Mouse (Mus musculus) gastrocnemius, adult 18-20 months (tissue): ENCODE data around the gene Gnpat. TPM values are rescaled to one million over a fixed set of nuclear protein-coding genes. Genes with fewer than 3 reads are reported as not detected.
"Not testable (repeated sequence)": the region's sequence is repeated elsewhere in the genome, so short reads cannot be mapped to it uniquely, and the experiment has no call there.

Source experiments
- DNase-seq: peaks from one replicate; pipeline ENCODE4 v3.0.0; 2021; ENCODE audit warnings: low spot score
- total RNA-seq, 2 experiments: library from RNA; stranded (reverse); gene quantifications; 2 replicates each; pipeline ENCODE4 v1.2.3; 2021

Gene Gnpat
- total RNA-seq, 2 experiments from 2014 or later: 138 to 151 TPM

DNA sequence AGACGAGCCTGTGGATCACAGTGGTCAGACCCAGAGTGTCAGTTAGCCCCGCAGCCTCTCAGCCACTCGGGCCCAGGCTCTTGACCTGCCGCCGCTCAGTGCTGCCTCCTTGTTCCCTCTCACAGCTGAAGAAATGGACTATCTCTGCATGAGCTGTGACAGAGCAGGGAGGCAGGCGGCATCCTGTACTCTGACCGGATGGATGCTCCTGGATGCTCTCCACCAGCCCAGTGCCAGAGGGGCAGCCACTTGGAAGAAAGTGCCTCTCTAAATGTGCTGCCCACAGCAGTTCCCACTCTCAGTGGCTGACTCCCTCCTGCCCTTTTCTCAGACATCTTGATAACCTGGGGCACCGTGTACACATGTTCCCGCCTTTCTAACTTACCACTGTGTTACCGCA is 21.1 kb upstream of the Gnpat start:
- no peak for DNase-seq

DNA sequence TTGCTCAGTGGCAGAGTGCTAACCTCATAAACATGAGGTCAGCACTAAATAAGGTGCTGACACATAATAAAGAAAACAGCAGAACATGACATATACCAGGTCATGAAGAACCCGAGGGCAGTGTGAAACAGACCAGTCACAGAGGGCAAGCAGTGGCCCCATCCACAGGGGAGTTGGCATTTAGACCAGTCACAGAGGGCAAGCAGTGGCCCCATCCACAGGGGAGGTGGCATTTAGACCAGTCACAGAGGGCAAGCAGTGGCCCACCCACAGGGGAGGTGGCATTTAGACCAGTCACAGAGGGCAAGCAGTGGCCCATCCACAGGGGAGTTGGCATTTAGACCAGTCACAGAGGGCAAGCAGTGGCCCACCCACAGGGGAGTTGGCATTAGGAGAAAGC is 19.9 kb upstream of the Gnpat start:
- not testable (repeated sequence) for DNase-seq

DNA sequence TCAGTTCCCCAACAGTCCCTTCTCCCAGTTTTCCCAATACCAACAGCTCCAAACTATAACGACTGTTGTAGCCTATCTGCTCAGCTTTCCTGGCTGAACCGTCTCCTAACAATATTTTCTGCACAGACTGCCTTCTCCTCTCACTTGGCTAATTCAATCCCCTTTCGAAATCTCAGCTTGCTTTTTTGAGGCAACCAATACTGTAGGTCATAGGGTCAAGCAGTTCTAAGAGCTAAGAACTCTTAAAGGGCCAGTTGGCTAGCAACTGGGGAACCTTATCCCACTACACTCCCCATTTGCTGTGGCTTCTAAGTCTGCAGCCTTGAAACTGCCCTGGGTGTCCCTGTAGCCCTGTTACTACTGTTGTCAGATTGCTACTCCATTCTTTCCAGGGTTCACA is 17.7 kb upstream of the Gnpat start:
- DNase-seq: peak; percentile 53

DNA sequence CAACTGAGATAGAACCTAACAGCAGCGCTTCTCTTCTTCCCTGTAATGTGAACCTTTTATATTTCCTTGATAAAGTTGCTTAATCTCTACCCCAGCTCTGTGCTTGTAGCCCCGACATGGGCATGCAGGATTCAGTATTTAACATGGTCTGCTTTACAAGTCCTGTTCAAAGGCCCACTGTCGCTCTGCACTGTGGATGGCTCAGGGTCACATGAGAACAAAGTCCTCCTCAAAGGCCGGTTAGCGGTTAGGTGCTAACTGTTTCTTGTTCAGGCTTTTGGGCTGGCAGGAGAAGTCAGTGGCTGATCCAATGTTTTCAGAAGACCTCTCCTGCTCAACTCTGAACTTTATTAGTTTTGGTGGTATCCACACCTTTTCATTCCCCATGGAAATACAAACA is 17.3 kb upstream of the Gnpat start:
- no peak for DNase-seq

DNA sequence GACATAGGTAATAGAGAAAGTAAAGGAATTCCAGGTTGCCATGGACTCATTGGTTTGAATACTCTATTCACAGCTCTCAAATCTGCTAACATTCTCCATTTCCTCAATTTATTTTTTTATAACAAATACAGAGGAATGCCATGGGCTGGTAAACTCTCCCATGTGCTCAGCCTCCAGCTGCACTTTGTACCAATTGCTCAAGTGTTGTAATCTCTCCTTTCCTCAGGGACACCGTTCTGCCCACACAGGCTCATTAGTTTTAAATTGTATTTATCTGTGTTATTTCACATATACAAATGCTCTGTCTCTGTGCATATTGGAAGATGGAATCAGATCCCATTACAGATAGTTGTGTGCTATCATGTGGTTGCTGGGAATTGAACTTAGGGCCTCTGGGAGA is 9.3 kb upstream of the Gnpat start:
- no peak for DNase-seq

DNA sequence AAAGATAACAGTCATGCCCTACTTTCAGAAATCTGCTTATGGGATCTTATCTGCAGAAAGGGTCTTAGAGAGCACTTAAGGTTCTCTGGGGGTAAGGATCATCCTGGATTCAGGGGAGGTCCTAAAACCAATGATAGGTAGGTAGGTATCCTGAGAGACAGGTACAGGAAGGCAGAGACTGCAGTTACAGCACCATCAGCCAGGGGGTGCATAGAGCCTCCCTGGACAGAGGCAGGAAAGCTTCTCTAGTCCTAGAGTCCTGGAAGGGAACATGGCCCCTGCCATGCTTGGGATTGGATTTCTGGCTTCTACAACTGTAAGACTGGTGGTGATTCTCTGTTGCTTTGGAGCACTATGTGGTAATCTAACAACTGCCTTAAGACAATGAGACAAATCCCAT is 3.4 kb upstream of the Gnpat start:
- peak; percentile 51 for DNase-seq

DNA sequence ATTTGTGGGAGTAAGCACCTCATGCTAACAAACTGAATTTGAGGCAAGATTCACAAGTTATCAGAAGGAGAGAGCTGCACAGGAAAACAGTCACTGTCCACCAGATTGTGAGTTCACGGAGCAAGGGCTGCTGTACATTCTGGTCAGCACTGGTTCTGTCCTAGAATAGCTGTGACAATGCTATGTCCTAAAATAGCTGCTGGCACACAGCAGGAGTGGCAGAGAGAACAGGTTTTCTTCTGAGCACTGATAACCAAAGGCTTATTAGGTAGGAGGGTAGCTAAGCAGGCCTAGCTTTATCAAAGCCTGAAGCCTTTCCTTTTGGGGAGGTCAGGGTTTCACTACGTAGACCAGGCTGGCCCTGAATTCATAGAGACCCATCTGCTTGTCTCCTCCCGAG is 2.6 kb upstream of the Gnpat start:
- peak; percentile 45 for DNase-seq

DNA sequence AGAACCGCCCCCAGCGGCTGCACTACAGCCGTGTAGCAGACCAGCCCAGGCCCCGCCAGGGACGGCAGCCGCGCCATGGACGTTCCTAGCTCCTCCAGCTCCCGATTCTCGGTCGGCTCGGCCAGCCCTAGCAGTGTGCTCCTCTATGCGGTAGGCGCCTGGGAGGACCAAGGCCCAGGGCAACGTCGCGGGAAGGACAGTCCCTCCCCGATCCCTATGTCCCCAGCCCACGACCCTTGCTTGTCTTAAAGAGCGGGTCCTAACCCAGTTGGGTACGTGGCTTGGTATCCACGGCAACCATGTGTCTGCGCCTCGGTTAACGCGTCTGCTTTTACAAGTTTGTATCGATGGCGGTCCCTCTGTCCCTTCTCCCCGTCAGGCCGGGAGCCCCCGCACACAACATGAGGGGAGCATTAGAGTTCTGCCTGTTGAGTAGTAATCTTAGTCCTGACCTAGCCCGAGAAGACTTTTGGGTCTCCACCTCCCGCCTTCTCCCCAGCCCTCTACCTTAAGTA is 387 bp downstream of the Gnpat start:
- DNase-seq: no peak

DNA sequence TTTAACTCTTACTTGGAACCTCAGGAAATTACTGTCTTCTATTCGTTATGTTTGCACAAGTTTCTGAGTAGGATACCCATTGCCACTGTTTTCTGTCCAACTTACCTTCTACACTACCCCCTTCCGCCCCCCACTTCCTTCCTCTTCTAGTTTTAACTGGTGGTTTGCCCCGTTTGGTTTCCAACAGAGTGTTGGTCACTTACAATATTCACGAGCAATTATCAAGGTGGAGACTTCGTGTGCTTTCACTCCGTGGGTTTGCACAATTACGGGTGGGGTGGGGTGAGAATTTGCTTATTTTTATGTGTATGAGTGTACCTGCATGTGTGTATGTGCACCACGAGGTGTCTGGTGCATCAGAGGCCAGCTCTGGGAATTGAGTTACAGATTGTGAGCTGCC is 896 bp downstream of the Gnpat start:
- DNase-seq: no peak

DNA sequence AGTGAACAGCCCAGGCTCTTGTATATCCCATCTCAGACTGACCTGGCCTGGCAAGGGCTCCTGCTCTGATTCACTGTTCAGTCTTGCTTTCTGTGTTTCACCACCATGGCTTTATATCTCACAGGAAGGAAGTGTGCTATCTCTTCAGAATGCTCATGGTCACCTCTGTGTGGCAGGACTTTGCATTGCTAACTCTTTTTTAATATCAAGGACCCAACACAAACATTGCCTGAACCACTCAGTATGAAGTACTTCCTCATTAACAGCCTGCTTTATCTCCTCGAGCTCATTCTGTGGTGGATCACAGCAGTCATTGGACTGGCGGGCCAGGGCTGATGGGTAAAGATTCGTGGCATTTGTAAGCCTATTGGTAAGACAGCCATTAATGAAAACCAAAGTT is 3.8 kb downstream of the Gnpat start:
- no peak for DNase-seq

DNA sequence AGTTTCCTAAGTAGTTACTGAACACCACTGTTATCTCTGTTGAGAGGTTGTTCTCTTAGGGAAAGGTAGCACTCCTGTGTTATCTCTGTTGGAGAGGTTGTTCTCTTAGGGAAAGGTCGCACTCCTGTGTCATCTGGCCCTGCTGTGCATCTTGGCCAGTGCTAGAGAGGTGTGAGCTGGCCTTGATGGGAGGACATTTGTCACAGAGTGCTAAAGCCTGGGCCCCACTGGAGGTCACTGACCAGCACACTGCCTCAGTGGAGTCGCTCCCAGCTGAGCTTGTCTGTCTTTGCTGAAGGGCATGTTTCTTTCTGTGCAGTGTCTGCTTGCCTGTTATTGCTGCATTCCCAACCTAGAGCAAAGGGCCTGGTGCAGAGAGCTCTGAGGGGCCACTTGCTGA is 4.3 kb downstream of the Gnpat start:
- DNase-seq: no peak

DNA sequence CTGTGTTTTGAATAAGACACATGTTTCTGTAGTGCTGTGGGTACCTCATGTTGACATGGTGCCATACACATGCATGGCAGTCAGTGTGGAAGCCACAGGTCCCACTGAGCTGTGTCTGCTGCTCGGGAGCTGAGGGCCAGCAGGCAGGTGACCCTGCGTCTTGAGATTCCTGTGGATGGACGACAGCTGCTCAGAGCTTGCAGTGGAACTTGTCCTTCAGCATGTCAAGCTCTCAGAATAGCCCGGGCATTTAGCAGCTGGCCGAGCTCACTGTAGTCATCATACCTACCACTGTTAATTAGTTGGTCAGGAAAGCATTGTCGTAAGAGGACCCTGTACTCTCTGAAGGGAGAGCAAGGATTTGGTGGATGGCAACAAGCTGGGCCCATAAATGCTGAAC is 6.9 kb downstream of the Gnpat start:
- DNase-seq: peak; percentile 60

DNA sequence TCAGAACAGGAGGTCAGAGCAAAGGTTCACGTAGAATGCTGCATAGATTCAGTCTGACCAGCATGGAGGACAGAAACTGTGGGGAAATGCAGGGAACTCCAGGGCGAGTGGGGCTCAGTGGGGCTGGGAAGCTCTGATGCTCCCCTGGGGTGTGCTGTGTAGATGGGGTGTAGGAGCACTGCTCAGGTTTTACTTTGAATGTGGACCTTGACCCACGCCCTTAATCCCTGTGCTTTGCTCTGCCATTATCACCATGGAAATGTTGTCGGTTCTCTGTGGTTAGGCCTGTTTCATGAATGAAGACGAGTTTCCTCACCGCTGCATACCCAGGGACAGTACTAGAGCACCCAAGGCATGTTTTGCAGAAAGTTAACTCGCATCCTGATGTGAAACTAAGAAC is 8.6 kb downstream of the Gnpat start:
- DNase-seq: no peak

DNA sequence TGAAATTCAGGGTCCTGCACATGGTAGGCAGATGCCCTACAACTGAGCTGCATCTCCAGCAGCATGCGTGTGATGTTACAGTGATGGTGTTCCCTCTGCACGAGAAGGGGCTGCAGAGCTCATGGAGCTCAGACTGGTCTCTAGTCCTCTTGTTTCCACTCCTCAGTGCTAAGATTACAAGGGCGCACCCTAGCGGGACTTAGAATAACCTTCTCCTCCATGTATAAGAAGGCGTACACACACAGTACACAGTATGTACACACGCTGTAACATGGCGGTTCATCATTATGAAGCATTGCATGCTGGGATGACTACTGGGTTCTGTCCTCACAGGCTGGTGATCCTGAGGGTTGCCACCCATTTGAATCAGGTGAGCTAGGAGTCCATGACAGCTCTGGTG is 9.2 kb downstream of the Gnpat start:
- DNase-seq: no peak

DNA sequence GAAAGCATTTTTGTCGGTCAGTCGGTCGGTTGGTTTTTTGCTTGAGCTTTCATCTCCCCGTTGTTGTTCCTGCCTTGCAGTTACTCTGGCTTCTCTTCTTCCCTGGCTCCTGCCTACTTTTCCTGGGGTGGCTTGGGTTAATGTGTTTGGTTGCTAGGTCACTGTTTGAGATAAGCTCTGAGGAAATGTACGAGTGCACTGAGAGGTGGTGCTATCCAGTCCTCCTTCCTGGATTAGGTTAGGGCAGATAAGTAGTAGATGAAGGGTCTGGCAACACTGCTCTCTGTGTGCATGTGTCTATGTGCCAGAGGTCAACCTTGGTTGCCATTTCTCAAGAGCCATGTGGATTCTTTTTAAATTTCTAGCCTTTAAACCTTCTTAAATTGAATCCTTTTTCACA is 9.9 kb downstream of the Gnpat start:
- no peak for DNase-seq

DNA sequence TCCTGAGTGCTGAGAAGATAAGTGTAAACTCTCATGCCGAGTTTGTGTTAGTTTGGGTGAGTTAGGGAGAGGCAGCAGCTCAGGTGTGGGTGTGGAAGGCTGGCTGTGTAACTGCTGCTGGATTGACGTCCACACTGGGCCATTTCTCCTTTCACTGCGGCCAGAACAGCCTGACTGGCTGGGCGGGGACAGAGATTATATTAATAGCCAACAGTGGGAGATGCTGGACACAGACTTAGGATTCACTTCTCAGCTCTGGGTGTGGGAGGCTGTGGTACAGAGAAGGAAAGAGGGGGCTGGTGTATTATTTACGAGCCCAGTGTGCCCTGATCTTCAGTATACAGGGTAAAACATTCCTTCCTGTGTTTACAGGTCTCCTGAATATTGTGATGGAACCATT is 15.3 kb downstream of the Gnpat start:
- DNase-seq: no peak

DNA sequence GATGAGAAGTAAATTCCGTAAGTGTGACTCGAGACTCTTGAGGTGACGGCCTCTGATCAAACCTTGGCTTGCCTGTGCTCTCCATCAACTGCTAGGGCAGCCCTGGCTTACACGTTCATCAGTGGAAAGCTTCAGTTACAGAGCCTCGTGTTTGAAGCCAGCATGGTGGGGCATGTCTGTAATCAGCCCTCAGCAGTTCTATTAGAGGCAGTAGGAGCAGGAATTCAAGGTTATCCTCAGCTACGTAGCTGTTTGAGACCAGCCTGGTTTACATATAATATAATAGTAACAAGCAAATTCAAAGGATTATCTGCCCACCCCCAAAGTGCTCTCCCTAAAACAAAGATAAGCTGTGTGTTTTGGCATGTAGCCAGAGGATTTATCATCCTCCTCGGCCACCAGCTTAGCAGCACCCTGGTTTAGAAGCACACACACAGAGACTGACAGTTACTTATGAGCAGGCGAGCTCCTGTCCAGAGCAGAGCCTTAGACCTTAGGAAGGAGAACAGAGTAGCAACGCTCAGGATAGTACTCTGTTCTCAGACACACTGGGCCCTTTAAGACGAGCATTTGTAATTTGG is 16.2 kb downstream of the Gnpat start:
- DNase-seq: no peak

DNA sequence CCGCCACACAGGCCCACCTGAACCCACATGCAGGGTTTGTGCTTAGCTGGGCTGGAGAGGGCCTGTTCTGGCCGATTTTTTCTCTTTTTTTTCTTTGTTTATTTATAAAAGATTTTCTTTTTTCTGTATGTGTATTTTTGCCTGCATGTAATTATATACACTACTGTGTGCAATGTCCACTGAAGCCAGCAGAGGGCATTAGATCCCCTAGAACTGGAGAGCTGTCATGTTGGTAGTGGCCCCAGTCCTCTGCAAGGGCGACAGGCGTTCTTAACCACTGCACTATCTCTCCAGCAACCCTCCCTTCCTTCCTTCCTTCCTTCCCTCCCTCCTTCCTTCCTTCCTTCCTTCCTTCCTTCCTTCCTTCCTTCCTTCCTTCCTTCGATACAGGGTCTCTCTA is 25.6 kb downstream of the Gnpat start:
- DNase-seq: no peak

DNA sequence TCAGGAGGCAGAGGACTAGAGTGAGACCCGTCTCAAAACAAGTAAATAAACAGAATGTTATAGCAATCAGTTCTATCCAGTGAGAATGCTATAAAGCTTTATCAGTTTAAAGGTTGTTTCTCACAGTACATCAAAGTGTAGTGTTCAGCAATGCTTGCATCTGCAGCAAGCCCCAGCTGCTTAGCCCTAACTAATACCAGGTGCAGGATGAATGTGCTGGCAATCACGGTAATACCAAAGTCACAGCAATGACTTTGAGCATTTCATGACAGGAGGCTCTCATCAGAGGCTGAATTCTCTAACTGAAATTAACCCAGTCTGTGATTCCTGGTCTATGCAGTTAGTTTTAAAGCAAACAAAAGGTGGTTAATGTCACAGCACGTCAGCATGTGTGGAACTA is 29.8 kb downstream of the Gnpat start:
- no peak for DNase-seq

DNA sequence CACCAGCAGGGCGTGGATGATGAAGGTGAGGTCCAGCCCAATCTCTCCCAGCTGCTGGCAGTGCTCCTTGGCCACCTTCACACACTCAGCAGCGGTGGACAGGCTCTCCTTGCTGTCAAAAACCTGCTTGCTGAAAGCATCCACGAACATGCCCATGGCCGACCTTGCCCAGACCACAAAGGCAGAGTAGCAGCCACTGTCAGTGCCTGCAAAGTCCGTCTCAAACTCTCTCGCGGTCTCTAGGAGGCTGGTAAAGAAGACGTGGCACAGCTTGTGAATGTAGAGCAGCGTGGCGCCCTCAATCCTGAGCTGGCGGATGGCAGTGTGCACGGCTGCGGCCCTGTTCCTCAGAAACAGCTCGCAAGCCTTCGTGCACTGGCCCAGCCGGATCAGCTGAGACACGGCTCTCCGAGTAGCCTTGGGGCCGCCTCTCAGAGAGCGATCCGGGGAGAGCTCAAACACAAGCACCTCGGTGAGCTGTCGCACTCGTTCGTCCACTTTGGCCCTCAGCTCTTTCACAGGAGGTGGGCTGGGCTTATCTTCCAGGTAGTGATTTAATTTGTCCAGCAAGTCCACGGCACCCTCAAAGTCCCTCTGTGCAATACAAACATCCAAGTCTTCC is 33.3 kb downstream of the Gnpat start:
- no peak for DNase-seq

DNA sequence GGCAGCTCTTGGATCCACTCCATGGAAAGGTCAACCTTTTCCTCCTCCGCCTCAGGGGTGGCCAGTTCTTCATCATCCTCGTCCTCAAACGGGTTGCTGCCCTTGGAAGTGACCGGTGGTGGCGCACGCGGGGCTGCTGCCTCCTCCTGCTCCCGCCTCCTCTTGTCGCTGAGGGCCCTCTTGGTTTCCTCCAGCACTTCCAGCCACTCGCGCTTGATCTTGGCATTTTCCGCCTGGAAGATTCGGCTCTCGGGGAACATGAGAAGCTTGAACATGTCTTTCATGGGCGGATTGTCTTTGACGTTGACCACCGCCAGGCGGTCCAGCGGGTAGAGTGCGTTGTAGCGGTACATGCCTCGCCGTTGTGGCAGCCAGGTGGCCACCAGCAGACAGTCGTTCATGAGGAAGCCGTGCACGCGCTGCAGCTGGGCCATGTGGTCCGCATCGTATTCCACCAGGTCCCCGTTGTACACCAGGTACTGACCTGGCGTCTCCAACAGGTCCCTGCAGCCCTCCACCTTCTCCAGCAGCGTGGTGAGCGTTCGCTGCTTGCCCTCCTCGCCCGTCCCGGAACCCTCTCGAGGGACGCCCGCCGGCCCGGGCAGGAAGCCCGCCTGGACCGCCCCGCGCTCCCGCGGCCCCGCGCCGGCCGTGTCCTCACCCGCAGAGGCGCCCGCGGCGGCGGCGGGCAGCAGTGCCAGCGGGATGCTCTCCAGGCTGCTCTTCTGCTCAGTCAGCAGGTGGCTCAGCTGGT is 34.0 kb downstream of the Gnpat start:
- DNase-seq: peak; percentile 79

DNA sequence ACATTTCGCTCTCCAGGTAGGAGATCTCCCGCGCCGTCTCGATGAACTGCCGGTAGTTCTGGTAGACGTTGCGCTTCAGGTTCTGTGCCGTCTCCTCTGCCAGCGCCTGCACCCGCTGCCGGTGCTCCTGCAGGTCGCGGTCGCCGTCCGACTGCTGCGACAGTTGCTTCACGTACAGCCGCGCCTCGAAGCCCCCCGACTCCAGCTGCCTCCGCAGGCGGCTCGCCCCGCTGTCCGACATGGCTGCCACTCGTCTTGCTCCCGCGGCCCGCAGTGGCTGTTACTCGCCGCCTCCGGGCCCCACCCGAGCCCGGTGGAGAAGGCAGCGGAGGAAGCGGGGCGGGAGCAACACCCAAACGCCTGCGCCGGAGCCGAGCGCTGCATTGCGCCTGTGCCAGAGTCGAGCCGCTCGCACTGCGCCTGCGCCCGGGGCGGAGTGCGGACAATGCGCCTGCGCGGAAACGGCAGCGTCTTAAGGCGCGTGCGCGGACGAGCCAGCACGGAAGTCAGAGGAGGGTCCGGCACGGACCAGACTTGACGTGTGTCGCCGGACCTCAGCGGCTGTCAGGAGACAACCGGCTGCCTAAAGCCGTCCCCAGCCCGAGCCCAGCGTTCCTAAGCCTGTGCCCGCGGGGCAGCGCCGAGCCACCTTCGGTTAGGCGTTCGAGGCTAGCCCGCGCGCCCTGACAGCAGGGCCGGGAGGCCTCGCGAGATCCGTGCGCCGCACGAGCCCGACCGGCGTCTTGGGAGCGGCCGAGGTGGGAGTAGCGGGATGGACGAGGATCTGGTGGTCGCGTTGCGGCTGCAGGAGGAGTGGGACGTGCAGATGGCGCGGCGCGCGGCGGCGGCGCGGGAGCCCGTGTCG is 34.8 kb downstream of the Gnpat start, which contains the start of the genes Exoc8 and Sprtn:
Exoc8 (minus strand) TSS at position 320 of the 865 bp plus-strand sequence.
Sprtn (plus strand) TSS at position 501 of the 865 bp plus-strand sequence.
- peak; percentile 97 for DNase-seq
